Mouse (Mus musculus) heart, adult 8-10 months (tissue): ENCODE data around the gene Gm6217. TPM values are rescaled to one million over a fixed set of nuclear protein-coding genes. Genes with fewer than 3 reads are reported as not detected.

Source experiments
- total RNA-seq, 4 experiments: library from RNA; stranded (reverse); gene quantifications; 2 replicates each; pipeline ENCODE4 v1.2.4; 2022

Gm6217 gene
- total RNA-seq, 4 experiments from 2014 or later, result not detected

Other genes with a start within 250 kb of the Gm6217 start
- 100 to 1,000 TPM; 150 to 163 (median 154) TPM for gene Mff, start 206.5 kb downstream of the Gm6217 start, total RNA-seq
- gene Tm4sf20, start 162.9 kb downstream of the Gm6217 start, total RNA-seq, result not detected
- not detected for gene Gm47791, start 160.2 kb downstream of the Gm6217 start, total RNA-seq
- 10 to 100 TPM; 23.8 to 28.7 (median 26.0) TPM for gene Agfg1, start 91.9 kb downstream of the Gm6217 start, total RNA-seq
- gene A030005L19Rik, start 18.1 kb downstream of the Gm6217 start, total RNA-seq, result not detected
- gene A030014E15Rik, start 6.5 kb downstream of the Gm6217 start, total RNA-seq, result not detected
- not detected for gene A030003K21Rik, start 12.0 kb upstream of the Gm6217 start, total RNA-seq
- not detected for gene Gm7544, start 24.6 kb upstream of the Gm6217 start, total RNA-seq
- not detected for gene Gm47955, start 28.9 kb upstream of the Gm6217 start, total RNA-seq
- gene Gm47959, start 69.1 kb upstream of the Gm6217 start, total RNA-seq, result not detected
- under 1 TPM; 0.12 to 0.63 (median 0.37) TPM for gene Slc19a3, start 107.0 kb upstream of the Gm6217 start, total RNA-seq
- not detected for gene Krtap28-10, start 111.1 kb upstream of the Gm6217 start, total RNA-seq
- not detected for gene Gm47969, start 113.5 kb upstream of the Gm6217 start, total RNA-seq
- gene A030005K14Rik, start 128.0 kb upstream of the Gm6217 start, total RNA-seq, result not detected
- gene Krtap28-13, start 129.5 kb upstream of the Gm6217 start, total RNA-seq, result not detected
- gene Ccl20, start 185.4 kb upstream of the Gm6217 start, total RNA-seq, result not detected
- not detected for gene Daw1, start 228.4 kb upstream of the Gm6217 start, total RNA-seq